Comparison of ENCODE assay signal across 8 mouse cellular contexts in the genomic region with DNA sequence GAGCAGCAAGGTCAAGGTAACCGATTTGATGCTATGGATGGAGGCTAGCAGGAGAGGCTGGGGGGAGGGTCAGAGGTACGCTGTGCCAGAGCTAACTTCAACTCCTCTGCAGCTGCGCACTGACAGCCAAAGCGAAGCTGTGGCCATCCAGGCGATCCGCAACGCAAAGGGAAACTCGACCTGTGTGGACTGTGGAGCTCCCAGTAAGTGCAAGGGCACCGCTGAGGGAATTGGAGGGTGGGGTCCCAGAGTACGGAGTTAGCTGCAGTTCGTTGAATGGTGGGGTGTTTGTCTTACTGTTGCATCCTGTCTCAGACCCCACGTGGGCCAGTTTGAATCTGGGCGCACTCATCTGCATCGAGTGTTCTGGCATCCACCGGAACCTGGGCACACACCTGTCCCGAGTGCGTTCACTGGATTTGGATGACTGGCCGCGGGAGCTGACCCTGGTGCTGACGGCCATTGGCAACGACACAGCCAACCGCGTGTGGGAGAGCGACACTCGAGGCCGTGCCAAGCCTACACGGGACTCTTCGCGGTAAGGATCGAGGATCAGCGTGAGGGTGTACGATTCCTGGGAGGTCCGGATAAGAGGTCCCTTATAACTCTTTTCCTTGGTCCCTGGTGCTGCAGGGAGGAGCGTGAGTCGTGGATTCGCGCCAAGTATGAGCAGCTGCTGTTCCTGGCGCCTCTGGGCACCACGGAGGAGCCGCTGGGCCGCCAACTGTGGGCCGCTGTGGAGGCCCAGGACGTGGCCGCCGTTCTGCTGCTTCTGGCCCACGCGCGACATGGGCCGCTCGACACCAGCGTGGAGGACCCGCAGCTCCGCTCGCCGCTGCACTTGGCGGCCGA. TPM values are rescaled to one million over a fixed set of nuclear protein-coding genes. Genes with fewer than 3 reads are reported as not detected.
DNase-seq lines count a peak whose midpoint lies in the region; ATAC-seq and TF ChIP-seq lines count a peak whose summit lies in the region.

No protein-coding gene starts in this region.

- WGBS in embryonic facial prominence, embryonic 14.5 days, result 9% methylated on average over 57 of the region's 57 CpGs
- 10% methylated on average over 57 of the region's 57 CpGs for WGBS in hindbrain, embryonic 14.5 days
- 9% methylated on average over 57 of the region's 57 CpGs for WGBS in limb, embryonic 15.5 days
- WGBS in neural tube, embryonic 11.5 days, result 9% methylated on average over 57 of the region's 57 CpGs

- no peak overlapping the region for H3K27ac ChIP-seq in embryonic facial prominence, embryonic 14.5 days (replicated peaks; ENCODE audit: low read depth, low read length)
- H3K27ac ChIP-seq in hindbrain, embryonic 14.5 days, result no peak overlapping the region
- no peak overlapping the region for H3K27ac ChIP-seq in limb, embryonic 15.5 days
- no peak overlapping the region for H3K27ac ChIP-seq in neural tube, embryonic 11.5 days (ENCODE audit: low read depth, low read length)

- peaks cover 13% of the 10 kb centered on the region for H3K4me1 ChIP-seq in embryonic facial prominence, embryonic 14.5 days (ENCODE audit: control insufficient read depth, insufficient read depth, low read length)
- peaks cover 3% of the 10 kb centered on the region; the same call in 1 of the 2 replicates for H3K4me1 ChIP-seq in hindbrain, embryonic 14.5 days (replicated peaks; ENCODE audit: control insufficient read depth, insufficient read depth, low read length)
- peaks cover 22% of the 10 kb centered on the region for H3K4me1 ChIP-seq in limb, embryonic 15.5 days
- peaks cover 4% of the 10 kb centered on the region; the same call in 1 of the 2 replicates for H3K4me1 ChIP-seq in neural tube, embryonic 11.5 days (ENCODE audit: control insufficient read depth, insufficient read depth, low read length)

- H3K9me3 ChIP-seq in embryonic facial prominence, embryonic 14.5 days (ENCODE audit: control insufficient read depth, low read length), result no peaks in the 10 kb centered on the region
- H3K9me3 ChIP-seq in hindbrain, embryonic 14.5 days (ENCODE audit: control insufficient read depth, low read length), result no peaks in the 10 kb centered on the region
- H3K9me3 ChIP-seq in limb, embryonic 15.5 days, result no peaks in the 10 kb centered on the region
- H3K9me3 ChIP-seq in neural tube, embryonic 11.5 days (ENCODE audit: control insufficient read depth, low read length), result no peaks in the 10 kb centered on the region

- H3K79me3 ChIP-seq in C2C12 (ENCODE audit: low read depth), result no peaks in the 10 kb centered on the region

- H3K79me2 ChIP-seq in C2C12 (ENCODE audit: control insufficient read depth, insufficient read depth), result no peaks in the 10 kb centered on the region

- no peaks in the 10 kb centered on the region for H3K27me3 ChIP-seq in C2C12 (ENCODE audit: control insufficient read depth, insufficient read depth, insufficient read length)
- H3K27me3 ChIP-seq in embryonic facial prominence, embryonic 14.5 days (replicated peaks; ENCODE audit: control insufficient read depth, insufficient read depth, low read length), result peaks cover 60% of the 10 kb centered on the region
- peaks cover 60% of the 10 kb centered on the region for H3K27me3 ChIP-seq in hindbrain, embryonic 14.5 days (ENCODE audit: control insufficient read depth, insufficient read depth, low read length)
- H3K27me3 ChIP-seq in limb, embryonic 15.5 days, result peaks cover 77% of the 10 kb centered on the region
- H3K27me3 ChIP-seq in neural tube, embryonic 11.5 days (ENCODE audit: control insufficient read depth, insufficient read depth, low read length), result peaks cover 47% of the 10 kb centered on the region

- DNase-seq in cerebellum, adult 11-12 months, result peak; percentile 52
- DNase-seq in cerebellum, postnatal 4 days (ENCODE audit: low spot score in 2 of 2), result no peak
- peak; percentile 50 for DNase-seq in embryonic facial prominence, embryonic 14.5 days (ENCODE audit: low spot score)
- no peak for DNase-seq in hindbrain, embryonic 14.5 days (ENCODE audit: low spot score)
- DNase-seq in neural tube, embryonic 11.5 days (ENCODE audit: low spot score), result peak; percentile 37
- DNase-seq in thymus, postnatal 10 days (ENCODE audit: low spot score in 2 of 2), result no peak

- H3K9ac ChIP-seq in embryonic facial prominence, embryonic 14.5 days (ENCODE audit: low read depth, low read length), result peak overlapping the region; percentile 40
- 0 out of 2 replicates have a peak overlapping the region, but pooled peaks have one; percentile 7 for H3K9ac ChIP-seq in hindbrain, embryonic 14.5 days
- no peak overlapping the region for H3K9ac ChIP-seq in limb, embryonic 15.5 days
- H3K9ac ChIP-seq in neural tube, embryonic 11.5 days (ENCODE audit: low read length), result no peak overlapping the region

- peak overlapping the region; percentile 52 for H3K4me2 ChIP-seq in embryonic facial prominence, embryonic 14.5 days (ENCODE audit: low read depth, low read length)
- H3K4me2 ChIP-seq in hindbrain, embryonic 14.5 days (replicated peaks), result peak overlapping the region; percentile 38
- peak overlapping the region; percentile 54 for H3K4me2 ChIP-seq in limb, embryonic 15.5 days
- H3K4me2 ChIP-seq in neural tube, embryonic 11.5 days (ENCODE audit: low read depth), result 0 out of 2 replicates have a peak overlapping the region, but pooled peaks have one; percentile 7

- ATAC-seq in embryonic facial prominence, embryonic 14.5 days (ENCODE audit: low read depth), result no peak; the same call in 1 of the 2 replicates
- ATAC-seq in hindbrain, embryonic 14.5 days (ENCODE audit: low FRiP score), result peak; percentile 3; the same call in 1 of the 2 replicates
- ATAC-seq in limb, embryonic 15.5 days (ENCODE audit: insufficient number of reproducible peaks, low FRiP score, low TSS enrichment, low read depth), result no peak
- ATAC-seq in neural tube, embryonic 11.5 days (ENCODE audit: insufficient read depth, low FRiP score, low TSS enrichment), result no peak

- no peak for TF ChIP-seq CTCF in C2C12 (IDR thresholded peaks at IDR 0.05; ENCODE audit: control insufficient read depth, insufficient read depth, insufficient read length)

- peak overlapping the region; percentile 6 for H3K4me3 ChIP-seq in C2C12 (ENCODE audit: insufficient read depth, poor library complexity, severe bottlenecking)
- H3K4me3 ChIP-seq in embryonic facial prominence, embryonic 14.5 days (ENCODE audit: low read depth, low read length), result peak overlapping the region; percentile 33
- H3K4me3 ChIP-seq in hindbrain, embryonic 14.5 days (replicated peaks; ENCODE audit: low read length), result peak overlapping the region; percentile 10
- H3K4me3 ChIP-seq in limb, embryonic 15.5 days, result peak overlapping the region; percentile 32
- H3K4me3 ChIP-seq in neural tube, embryonic 11.5 days (ENCODE audit: low read depth, low read length), result no peak overlapping the region

- H3ac ChIP-seq in C2C12 (ENCODE audit: control insufficient read depth, insufficient read length, low read depth), result peak overlapping the region; percentile 42

- no peaks in the 10 kb centered on the region for H3K36me3 ChIP-seq in C2C12 (ENCODE audit: control insufficient read depth, insufficient read depth)
- 0 out of 2 replicates have a peak, but pooled peaks cover 13% of the 10 kb centered on the region for H3K36me3 ChIP-seq in embryonic facial prominence, embryonic 14.5 days (ENCODE audit: control insufficient read depth, insufficient read depth, low read length)
- peaks cover 64% of the 10 kb centered on the region for H3K36me3 ChIP-seq in hindbrain, embryonic 14.5 days (replicated peaks; ENCODE audit: control insufficient read depth, insufficient read depth)
- H3K36me3 ChIP-seq in limb, embryonic 15.5 days, result peaks cover 10% of the 10 kb centered on the region
- H3K36me3 ChIP-seq in neural tube, embryonic 11.5 days (ENCODE audit: control insufficient read depth, insufficient read depth, low read length), result 0 out of 2 replicates have a peak, but pooled peaks cover 2% of the 10 kb centered on the region

RNA-seq across cellular contexts. Expression of a gene that starts 15.7 kb away (rescaled TPM):
- polyA plus RNA-seq in C2C12 (2012; fragmentation: generic; extraction: Trizol), result 3.2 TPM
- 0.45 and 0.72 TPM in 2 replicates for polyA plus RNA-seq in embryonic facial prominence, embryonic 14.5 days (2014; fragmentation: Nextera tagmentation; extraction: Ambion mirVana)
- 6.7 and 8.2 TPM in 2 replicates for polyA plus RNA-seq in hindbrain, embryonic 14.5 days (2014; fragmentation: Nextera tagmentation; extraction: Ambion mirVana)
- 0.10 and 0.72 TPM in 2 replicates for polyA plus RNA-seq in limb, embryonic 15.5 days (2015; fragmentation: Nextera tagmentation; extraction: Ambion mirVana)
- 0.94 and 1.4 TPM in 2 replicates for polyA plus RNA-seq in neural tube, embryonic 11.5 days (2014; fragmentation: Nextera tagmentation; extraction: Ambion mirVana)

RNA-seq across cellular contexts. Expression of a gene that starts 20.7 kb away (rescaled TPM):
- 118 TPM for polyA plus RNA-seq in C2C12 (2012; fragmentation: generic; extraction: Trizol)
- 51.8 and 53.6 TPM in 2 replicates for polyA plus RNA-seq in embryonic facial prominence, embryonic 14.5 days (2014; fragmentation: Nextera tagmentation; extraction: Ambion mirVana)
- polyA plus RNA-seq in hindbrain, embryonic 14.5 days (2014; fragmentation: Nextera tagmentation; extraction: Ambion mirVana), result 54.4 and 83.3 TPM in 2 replicates
- polyA plus RNA-seq in limb, embryonic 15.5 days (2015; fragmentation: Nextera tagmentation; extraction: Ambion mirVana), result 161 and 175 TPM in 2 replicates
- 96.5 and 99.9 TPM in 2 replicates for polyA plus RNA-seq in neural tube, embryonic 11.5 days (2014; fragmentation: Nextera tagmentation; extraction: Ambion mirVana)

RNA-seq across cellular contexts. Expression of a gene that starts 27.5 kb away (rescaled TPM):
- 714 TPM for polyA plus RNA-seq in C2C12 (2012; fragmentation: generic; extraction: Trizol)
- polyA plus RNA-seq in embryonic facial prominence, embryonic 14.5 days (2014; fragmentation: Nextera tagmentation; extraction: Ambion mirVana), result 1,371 and 1,625 TPM in 2 replicates
- polyA plus RNA-seq in hindbrain, embryonic 14.5 days (2014; fragmentation: Nextera tagmentation; extraction: Ambion mirVana), result 764 and 784 TPM in 2 replicates
- polyA plus RNA-seq in limb, embryonic 15.5 days (2015; fragmentation: Nextera tagmentation; extraction: Ambion mirVana), result 1,296 and 1,322 TPM in 2 replicates
- polyA plus RNA-seq in neural tube, embryonic 11.5 days (2014; fragmentation: Nextera tagmentation; extraction: Ambion mirVana), result 2,636 and 2,694 TPM in 2 replicates

RNA-seq across cellular contexts. Expression of a gene that starts 30.1 kb away (rescaled TPM):
- polyA plus RNA-seq in C2C12 (2012; fragmentation: generic; extraction: Trizol), result 35.6 TPM
- 59.3 and 62.9 TPM in 2 replicates for polyA plus RNA-seq in embryonic facial prominence, embryonic 14.5 days (2014; fragmentation: Nextera tagmentation; extraction: Ambion mirVana)
- 78.1 and 83.0 TPM in 2 replicates for polyA plus RNA-seq in hindbrain, embryonic 14.5 days (2014; fragmentation: Nextera tagmentation; extraction: Ambion mirVana)
- polyA plus RNA-seq in limb, embryonic 15.5 days (2015; fragmentation: Nextera tagmentation; extraction: Ambion mirVana), result 103 and 110 TPM in 2 replicates
- 56.2 and 68.9 TPM in 2 replicates for polyA plus RNA-seq in neural tube, embryonic 11.5 days (2014; fragmentation: Nextera tagmentation; extraction: Ambion mirVana)

RNA-seq across cellular contexts. Expression of a gene that starts 30.8 kb away (rescaled TPM):
- 3.0 TPM for polyA plus RNA-seq in C2C12 (2012; fragmentation: generic; extraction: Trizol)
- polyA plus RNA-seq in embryonic facial prominence, embryonic 14.5 days (2014; fragmentation: Nextera tagmentation; extraction: Ambion mirVana), result 1.5 and 2.0 TPM in 2 replicates
- 12.0 and 12.9 TPM in 2 replicates for polyA plus RNA-seq in hindbrain, embryonic 14.5 days (2014; fragmentation: Nextera tagmentation; extraction: Ambion mirVana)
- polyA plus RNA-seq in limb, embryonic 15.5 days (2015; fragmentation: Nextera tagmentation; extraction: Ambion mirVana), result 1.2 and 1.7 TPM in 2 replicates
- 4.3 and 4.7 TPM in 2 replicates for polyA plus RNA-seq in neural tube, embryonic 11.5 days (2014; fragmentation: Nextera tagmentation; extraction: Ambion mirVana)

Comparison
In these comparisons a context has a peak if more than half of its experiments do, and no peak if none do; other contexts are left out.
1. DNase-seq: peak in cerebellum, adult 11-12 months (single experiment), embryonic facial prominence, embryonic 14.5 days (single experiment) and neural tube, embryonic 11.5 days (single experiment); none in cerebellum, postnatal 4 days (0 of 2), hindbrain, embryonic 14.5 days (single experiment) and thymus, postnatal 10 days (0 of 2).
2. H3K9ac ChIP-seq: peak in embryonic facial prominence, embryonic 14.5 days (single experiment) and hindbrain, embryonic 14.5 days (single experiment); none in limb, embryonic 15.5 days (single experiment) and neural tube, embryonic 11.5 days (single experiment).
3. Peak in every context shown above with its lines, with median percentiles within 50 percentile points of each other: H3K4me2 ChIP-seq.